Mouse (Mus musculus) megakaryocyte-erythroid progenitor cell, adult 5-6 weeks (primary cell): Measurements from ENCODE around the gene Mtmr12. TPM values are rescaled to one million over a fixed set of nuclear protein-coding genes. Genes with fewer than 3 reads are reported as not detected.
A peak's percentile ranks its signal among the peaks of the same experiment; 100 is the strongest.
"Not testable (repeated sequence)": the region's sequence is repeated elsewhere in the genome, so short reads cannot be mapped to it uniquely, and the experiment has no call there.

ENCODE experiments used
- ATAC-seq: replicated peaks from 2 replicates; pipeline ENCODE4 v1.8.0; 2016; ENCODE audit warnings: mild to moderate bottlenecking, inconsistent platforms; ENCODE audit not compliant: severe bottlenecking, poor library complexity, low FRiP score, low TSS enrichment
- total RNA-seq, 2 experiments: library from RNA; stranded (forward) in 1 of 2; stranded (reverse) in 1 of 2; fragments of 200-1000, 215-1000 nt in 1 of 2; fragments of >200 nt in 1 of 2; fragmentation: Nextera tagmentation in 1 of 2; gene quantifications; 2 replicates each; pipeline ENCODE4 v1.2.3; 2014 to 2017

Gene Mtmr12
- total RNA-seq, 2 experiments from 2014 or later = 15.7 to 21.9 TPM

DNA sequence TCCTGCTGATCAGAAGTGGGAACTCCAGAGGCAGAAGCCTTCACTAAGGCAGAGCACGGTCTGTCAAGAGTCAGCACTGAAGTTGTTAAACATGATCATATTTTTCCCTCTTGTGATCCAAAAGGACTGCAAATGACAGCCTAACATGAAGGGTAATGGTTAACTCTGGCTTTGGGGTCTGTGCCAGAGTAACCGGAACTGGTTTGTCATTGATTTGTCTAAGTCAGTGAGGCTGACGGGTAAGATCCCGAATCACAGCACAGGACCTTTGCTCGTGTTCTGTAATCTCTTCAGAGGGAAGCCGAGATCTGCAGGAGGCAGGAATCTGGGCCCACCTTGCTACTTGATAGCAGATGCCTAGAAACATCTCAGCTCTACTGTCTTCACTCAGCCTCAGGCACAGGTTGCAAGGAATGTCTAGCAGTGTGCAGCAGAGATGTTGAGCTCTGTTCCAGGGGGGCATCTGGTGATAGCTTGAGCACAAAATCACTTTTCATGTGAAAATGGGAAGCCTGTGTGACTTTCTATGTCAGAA is 2.8 kb downstream of the Mtmr12 start:
- no peak for ATAC-seq

DNA sequence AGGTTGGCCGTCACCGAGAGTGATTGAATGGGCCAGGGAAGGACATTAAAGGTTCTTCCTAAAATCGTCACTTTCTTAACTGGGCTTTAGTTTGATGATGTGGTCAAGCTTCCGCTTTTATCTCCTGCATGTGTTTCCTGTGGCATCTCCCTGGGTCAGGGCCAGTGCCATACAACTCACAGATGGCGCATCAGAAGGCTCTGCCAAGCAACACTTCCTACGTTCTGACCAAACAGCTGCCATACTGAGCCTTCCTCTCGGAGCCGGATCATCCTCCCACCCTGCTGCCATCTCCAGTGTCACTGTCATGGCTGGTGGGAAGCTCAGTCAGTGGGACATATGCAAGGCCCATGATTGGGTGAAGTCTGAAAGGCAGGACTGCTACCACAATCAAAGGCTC is 6.7 kb downstream of the Mtmr12 start:
- ATAC-seq = 0 out of 2 replicates have a peak, but pooled peaks have one; percentile 15

DNA sequence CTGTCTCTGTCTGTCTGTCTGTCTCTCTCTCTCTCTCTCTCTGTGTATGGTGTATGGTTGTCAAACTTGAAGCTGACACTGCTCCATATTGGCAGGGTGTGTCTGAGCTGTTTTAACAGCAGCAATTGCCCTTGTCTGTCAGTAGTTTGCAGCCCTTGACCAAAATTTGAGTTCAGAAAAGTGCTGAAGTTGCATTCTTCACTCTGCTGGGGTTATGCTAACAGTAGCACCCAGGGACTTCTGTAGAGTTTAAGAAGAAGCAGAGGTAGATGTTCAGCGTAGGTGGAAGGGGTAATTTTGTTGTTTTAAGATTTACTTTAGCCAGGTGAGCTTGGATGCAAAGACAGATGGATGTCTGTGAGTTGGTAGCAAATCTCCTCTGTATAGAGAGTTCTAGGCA is 7.4 kb downstream of the Mtmr12 start:
- ATAC-seq = no peak

DNA sequence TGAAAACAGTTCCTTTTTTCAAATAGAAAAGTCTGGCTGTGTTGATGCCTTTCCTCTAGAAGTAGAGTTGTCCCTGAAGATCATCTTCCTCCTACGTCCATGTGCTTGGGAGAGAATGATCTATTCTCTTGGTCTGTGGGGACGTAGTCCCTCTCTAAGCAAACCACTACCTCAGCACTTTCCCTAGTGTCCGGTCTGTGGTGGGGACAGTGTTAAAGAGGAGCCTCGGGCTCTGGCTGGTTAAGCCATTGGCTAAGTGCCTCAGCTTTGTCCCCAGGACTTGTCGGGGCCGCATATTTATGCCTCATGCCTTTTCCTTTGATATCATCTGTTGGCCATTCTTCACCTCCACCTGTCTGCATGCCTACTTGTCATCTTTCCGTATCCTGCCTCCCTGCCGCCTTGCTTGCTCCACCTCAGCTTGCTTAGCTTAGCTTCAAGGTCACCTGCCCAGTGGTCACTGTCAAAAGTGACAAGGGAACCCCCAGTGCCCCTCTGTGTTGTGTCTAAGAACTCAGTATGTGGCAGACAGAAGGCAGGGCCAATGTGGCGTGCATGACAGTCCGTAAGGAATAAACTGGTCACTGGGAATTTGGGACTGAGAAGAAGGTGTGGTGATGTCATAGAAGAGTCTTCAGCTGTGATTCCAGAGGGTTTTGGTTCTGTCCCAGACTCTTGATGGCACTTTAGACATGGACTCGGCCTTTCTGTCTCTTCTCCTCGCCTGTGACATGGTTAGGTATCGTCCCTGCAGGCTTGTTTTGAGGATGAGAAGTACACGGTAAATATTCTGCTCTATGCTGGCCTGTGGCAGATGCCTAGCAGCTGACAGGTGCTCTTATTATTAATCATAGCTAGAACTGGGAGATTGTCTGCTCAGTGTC is 9.9 kb downstream of the Mtmr12 start:
- ATAC-seq = no peak

DNA sequence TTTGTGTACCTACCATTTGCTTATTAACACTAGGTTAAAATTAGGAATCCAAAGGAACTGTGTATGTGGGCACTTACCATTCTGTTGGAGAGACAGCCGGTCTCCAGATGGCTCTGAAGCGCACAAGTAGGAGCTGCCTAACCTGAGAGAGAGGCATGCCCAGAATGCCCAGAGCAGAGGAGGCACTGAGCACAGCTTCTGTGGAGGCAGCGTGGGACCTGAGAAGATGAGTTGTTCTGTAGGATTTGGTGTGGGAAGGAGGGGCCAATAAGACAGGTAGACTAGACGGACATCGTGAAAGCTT is 10.5 kb downstream of the Mtmr12 start:
- no peak for ATAC-seq

DNA sequence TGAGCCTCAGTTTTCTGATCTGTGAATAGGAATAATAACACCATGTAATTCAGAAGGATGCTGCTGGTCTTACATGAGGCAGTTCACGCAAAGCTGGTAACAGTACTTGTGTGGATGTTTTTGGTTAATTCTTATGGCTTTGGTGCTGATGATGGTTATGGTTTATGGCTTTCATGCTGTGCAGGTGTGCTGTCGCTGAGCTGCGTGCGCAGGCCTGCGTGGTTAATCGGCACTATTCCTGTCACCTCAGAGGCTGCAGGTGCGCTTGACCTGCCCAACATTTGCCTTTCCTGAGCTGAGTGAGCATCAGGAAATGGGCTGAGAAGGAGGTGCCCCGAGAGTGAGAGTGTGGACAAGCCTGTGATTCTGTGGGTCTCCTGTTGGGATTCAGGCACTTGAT is 11.3 kb downstream of the Mtmr12 start:
- ATAC-seq = no peak

DNA sequence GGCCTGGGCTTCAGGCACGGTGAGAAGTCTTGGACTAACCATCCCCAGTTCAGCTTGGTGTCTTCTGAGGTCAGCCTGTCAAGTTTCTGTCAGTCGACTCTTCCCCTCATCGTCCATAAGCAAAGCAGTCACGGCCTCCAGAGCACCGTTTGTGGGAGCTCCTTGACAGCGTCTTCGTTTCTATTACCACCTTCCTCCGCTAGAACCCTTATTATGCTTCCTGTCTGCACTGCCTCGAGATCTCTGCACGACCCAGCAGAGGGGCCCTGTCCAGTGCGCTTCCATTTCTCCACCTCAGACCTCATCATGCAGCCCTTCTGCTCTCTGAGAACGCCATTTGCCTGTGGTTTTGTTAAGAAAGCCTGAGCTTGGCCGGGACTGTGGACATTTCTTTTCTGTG is 12.0 kb downstream of the Mtmr12 start:
- ATAC-seq = peak; percentile 55

DNA sequence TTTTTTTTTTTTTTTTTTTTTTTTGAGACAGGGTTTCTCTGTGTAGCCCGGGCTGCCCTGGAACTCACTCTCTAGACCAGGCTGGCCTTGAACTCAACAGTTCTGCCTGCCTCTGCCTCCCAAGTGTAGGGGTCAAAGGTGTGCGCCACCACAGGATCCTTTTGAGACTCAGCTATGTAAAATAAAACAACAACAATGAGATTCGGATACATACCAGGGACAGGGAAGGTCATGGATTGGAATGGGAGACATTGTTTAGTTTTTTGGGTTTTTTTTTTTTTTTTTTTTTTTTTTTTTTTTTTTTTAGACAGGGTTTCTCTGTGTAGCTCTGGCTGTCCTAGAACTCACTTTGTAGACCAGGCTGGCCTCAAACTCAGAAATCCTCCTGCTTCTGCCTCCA is 12.5 kb downstream of the Mtmr12 start:
- ATAC-seq = not testable (repeated sequence)

DNA sequence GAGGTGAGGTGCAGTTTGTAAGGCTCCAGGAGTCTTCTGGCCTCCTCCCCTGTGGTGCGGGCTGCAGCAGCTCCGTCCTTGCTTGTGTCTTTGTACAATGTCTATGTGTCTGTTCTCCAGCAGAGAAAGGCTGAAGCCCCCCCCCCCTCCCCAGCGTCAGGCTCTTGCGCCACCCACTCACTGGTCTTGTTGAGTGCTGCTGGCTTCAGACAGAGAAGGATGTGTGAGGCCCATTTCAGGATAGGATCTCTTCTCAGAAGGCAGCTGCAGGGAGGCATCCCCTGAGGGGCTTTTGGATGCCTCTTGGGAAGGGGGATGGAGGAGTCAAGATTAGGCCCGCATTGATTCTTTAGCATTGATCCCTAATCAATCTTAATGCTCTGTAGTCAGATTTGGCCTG is 13.0 kb downstream of the Mtmr12 start:
- no peak for ATAC-seq

DNA sequence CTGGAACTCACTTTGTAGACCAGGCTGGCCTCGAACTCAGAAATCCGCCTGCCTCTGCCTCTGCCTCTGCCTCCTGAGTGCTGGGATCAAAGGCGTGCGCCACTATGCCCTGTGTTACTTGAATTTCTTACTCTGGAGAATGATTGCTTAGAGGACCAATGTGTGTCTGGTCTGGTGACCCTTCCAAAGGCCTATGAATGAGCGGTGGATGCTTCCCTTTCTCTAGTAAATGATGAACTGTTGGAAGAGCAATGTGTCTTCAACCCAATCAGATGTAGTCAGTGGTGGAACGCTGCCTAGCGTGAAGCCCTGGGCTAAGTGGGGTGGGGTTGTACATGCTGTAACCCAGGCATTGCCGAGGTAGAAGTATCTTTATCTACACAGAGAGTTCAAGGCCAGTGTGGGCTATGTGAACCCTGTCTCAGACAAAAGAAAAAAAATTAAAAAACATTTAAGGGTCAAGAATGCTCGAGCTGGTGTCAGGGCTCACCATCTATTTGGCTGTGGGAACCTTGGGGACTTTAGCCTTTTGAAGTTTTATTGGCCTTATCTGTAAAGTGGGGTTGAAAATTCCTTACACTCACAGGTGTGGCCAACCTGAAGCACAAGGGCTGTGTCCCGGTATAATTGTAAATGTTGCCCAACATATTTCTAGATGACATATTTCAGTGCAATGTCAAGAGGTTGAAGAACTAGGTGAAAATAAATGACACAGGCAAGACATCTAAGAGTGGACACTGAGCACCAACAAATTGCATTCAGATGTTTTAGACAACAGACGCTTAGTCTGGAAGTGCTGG is 14.0 kb downstream of the Mtmr12 start:
- ATAC-seq = 0 out of 2 replicates have a peak, but pooled peaks have one; percentile 4

DNA sequence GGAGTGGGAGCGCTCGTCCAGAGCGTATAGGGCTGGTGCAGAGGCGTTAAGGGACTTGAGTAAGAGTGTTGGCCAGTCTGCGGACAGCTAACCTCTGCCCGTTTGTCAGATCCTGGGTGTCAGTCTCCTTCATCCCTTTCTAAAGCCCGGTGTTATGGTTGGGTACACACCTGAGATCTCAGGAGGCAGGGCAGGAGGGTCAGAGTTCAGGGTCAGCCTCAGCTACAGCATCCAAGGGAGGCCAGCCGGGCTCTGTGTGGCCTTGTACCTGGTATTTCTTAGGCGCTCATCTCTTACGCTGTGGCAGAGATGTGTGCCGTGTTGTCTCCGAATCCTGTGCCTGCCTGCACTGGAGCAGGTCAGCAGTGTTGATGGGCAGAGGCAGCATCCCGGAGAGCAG is 16.3 kb downstream of the Mtmr12 start:
- ATAC-seq = no peak

DNA sequence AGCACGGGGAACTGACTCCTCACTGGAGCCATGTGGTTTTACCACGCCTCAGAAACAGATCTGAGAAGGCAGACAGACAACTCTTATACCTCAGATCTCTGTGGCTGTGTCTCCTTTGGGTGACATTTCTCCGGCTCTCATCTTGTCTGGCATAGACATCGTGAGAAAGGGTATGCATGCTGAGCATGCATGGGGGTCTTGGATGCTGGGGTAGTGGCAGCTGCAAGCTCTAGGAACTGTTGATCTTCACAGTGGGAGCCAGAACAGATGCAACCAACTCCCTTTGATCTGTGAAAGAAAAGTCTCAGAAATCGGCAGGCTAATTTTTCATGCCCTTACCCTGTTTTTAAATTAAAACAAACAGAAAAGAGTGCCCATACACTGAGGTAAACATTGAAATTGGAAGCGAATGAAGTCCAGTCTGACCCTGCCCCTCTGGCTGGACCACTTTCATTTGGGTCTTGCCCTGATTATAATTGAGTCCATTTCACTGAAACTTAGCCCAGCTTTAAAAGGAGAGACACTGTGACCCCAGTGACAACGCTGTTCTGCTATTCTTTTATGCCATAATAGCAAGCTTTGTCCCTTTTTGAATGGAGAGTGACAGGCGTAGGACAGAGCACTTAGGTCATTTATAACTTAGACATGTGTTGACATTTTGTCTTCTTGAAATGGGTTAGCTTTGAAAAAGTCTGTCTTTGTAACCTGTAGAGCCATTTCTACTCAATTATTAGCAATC is 17.9 kb downstream of the Mtmr12 start:
- ATAC-seq = no peak

DNA sequence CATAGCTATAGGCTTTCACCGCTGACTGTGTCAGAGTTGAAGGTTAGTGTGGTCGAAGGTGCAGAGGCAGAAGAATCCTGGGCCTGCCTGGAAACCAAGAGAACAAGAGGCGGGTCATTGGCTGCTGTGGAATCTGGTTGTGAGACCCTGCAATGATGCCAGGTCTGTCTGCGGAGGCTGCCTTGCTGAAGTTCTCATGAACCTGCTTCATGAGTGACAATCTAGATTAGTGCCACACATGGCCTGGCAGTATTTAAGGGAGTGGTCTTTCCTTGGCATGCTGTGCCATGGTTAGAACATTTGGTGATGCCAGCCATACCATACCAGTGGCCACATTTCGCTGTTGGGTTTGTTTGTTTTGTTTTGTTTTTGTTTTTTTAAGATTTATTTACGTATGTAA is 18.6 kb downstream of the Mtmr12 start:
- ATAC-seq = no peak

DNA sequence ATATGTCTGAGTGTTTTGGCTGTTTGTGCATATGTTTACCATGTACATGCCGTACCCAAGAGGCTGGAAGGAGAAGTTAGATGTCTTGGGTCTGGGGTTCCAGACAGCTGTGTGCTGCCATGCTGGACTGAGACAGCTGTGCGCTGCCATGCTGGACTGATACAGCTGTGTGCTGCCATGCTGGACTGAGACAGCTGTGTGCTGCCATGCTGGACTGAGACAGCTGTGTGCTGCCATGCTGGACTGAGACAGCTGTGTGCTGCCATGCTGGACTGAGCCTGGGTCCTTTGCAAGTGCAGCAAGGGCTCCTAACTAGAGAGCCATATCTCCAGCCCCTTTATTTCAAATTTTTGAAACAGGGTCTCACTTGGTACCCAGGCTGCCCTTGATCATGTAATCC is 19.4 kb downstream of the Mtmr12 start:
- ATAC-seq = no peak

DNA sequence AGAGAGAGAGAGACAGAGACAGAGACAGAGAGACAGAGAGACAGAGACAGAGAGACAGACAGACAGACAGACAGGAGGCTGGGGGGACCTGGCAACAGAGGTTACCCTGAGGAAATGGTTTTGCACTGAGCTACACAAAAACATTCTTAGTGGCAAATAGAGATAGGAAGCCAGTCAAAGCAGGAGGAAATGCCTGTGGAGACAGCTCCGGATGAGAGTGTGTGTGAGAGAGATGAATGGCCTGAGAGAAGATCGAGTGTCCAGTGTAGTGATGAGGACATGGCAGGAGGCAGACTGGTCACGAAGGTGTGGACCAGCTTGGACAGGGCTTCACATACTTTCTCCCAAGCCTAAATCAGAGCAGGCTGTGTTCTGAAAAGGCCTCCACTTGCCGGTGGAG is 20.2 kb downstream of the Mtmr12 start:
- ATAC-seq = no peak

DNA sequence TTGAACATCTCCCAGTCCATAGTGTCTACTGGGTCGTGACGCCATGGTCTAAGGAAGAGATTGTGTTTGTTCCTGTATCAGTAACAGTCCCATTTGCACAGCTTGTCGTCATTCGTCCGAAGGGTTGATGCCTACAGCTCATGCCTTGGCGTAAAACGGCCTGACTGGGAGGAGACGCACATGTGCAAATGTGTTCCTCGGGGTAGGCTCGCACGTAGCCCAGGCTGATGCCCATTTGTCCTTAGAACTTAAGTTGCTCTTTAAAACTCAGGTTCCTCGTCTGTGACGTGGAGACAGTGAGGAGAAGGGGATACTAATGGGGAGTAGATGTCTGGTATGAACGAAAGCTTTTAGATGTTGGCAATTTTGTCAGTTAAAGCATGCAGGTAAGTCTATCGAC is 22.1 kb downstream of the Mtmr12 start:
- ATAC-seq = no peak

DNA sequence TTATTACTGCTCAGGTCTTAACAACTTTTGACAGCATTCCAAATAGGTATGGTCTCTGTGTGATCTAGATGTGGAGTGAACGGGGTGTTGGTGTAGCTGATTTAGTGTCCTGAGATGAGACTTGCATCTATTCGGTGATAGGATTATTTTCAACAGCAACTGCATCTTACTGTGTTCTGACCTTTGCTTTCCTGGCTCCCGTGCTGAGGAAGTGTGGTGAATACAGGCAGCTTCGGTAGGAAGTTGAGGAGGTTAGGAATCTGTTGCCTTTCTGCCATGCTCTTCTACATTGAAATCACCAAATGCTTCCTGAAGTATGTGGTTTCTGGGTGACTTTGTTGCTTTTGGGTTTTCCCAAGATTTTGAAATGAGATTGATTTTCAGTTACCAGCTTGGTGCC is 22.5 kb downstream of the Mtmr12 start:
- ATAC-seq = no peak

DNA sequence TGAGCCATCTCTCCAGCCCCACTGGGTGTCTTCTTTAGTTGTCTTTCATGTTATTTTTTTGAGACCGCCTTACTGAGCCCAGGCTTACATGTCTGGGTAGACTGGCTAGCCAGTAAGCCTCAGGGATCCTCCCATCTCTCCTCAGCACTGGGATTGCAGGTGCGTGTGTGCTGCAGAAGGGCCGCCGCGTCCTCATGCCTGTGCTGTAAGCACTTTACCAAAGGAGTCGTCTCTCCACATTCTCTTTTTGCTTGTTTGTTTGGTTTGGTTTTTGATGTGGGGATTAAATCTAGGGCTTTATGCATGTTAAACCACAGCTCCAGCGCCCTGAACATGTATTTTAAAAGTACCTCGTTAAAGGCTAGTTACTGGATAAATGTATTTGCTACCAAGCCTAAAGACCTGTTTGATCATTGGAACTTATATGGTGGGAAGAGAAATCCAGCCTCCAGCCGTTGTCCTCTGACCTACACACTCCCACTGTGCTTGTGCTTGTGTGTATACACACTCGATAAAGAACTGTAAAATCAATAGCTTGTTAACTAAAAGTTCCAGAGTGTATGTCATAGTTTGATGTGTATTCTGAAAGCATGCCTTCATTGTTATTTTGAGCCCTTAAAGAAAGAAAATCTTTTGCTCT is 24.9 kb downstream of the Mtmr12 start:
- 0 out of 2 replicates have a peak, but pooled peaks have one; percentile 2 for ATAC-seq

DNA sequence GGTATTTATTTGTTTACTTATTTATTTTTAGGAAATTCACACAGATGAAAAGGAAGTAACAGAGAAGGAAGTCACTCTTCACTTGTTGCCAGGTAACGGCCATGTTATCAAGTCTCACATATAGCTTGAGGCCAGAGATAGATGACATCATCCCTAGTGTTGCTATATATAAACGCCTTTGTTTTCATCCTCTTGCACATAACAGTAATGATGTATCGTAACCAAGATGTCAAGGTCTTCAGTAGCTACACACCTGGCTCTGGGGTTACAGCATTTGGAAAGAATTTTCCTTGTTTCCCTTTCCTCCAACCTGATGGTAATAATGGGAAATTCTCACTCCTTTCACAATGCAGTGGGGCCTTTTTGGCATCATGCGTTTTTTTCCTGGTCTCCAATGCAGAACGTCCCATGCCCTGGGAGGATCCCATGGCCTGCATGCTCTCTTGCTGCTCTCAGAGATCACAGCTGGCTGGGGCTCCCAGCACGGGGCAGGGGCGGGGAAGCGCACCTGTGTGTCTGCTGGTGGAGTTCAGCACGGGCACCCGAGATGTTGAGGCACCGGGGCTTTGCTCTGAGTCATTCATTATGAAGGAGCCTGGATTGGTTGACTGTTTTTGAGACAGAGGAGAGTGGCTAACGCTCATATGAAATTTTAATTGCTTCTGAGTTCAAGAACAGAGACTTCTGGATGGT is 25.6 kb downstream of the Mtmr12 start:
- peak; percentile 93 for ATAC-seq
